Mouse (Mus musculus) C2C12 (cell line): ENCODE measurements at regions not wholly inside any gene's neighbourhood (a gene's known extent, or its start where the extent isn't known, plus 50 kb on each side); places are given as distances from the start of the nearest gene placed in this dataset.

Experiments
- H3K27me3 ChIP-seq: one replicate; pipeline ENCODE4 v1.6.1; 2011; ENCODE audit not compliant: control insufficient read depth, insufficient read depth, insufficient read length
- H3K36me3 ChIP-seq: one replicate; pipeline ENCODE4 v1.6.1; 2011; ENCODE audit not compliant: control insufficient read depth, insufficient read depth
- H3K4me3 ChIP-seq: one replicate; pipeline ENCODE4 v1.5.1; 2011; ENCODE audit warnings: mild to moderate bottlenecking, control low read depth; ENCODE audit not compliant: poor library complexity, insufficient read depth, severe bottlenecking
- H3K79me2 ChIP-seq: one replicate; pipeline ENCODE4 v1.6.1; 2011; ENCODE audit not compliant: control insufficient read depth, insufficient read depth
- H3K79me3 ChIP-seq: one replicate; pipeline ENCODE4 v1.6.1; 2011; ENCODE audit warnings: low read depth, control low read depth
- H3ac ChIP-seq: one replicate; pipeline ENCODE3; 2011; ENCODE audit warnings: low read depth; ENCODE audit not compliant: control insufficient read depth, insufficient read length
- CEBPB ChIP-seq: IDR thresholded peaks from one replicate; pipeline ENCODE4 v1.6.1; 2011; ENCODE audit warnings: low read depth, mild to moderate bottlenecking, control low read depth, moderate library complexity
- CTCF ChIP-seq: IDR thresholded peaks from one replicate; pipeline ENCODE4 v1.5.1; 2011; ENCODE audit not compliant: control insufficient read depth, insufficient read depth, insufficient read length
- FOSL1 ChIP-seq: IDR thresholded peaks from one replicate; pipeline ENCODE4 v1.8.0; 2011; ENCODE audit warnings: mild to moderate bottlenecking, low read length; ENCODE audit not compliant: poor library complexity, insufficient read depth, severe bottlenecking
- MAX ChIP-seq: IDR thresholded peaks from one replicate; pipeline ENCODE4 v1.6.1; 2011; ENCODE audit warnings: mild to moderate bottlenecking, control low read depth
- MYOD1 ChIP-seq: IDR thresholded peaks from one replicate; pipeline ENCODE4 v1.6.1; 2011; ENCODE audit warnings: low read depth; ENCODE audit not compliant: control insufficient read depth, insufficient read length
- MYOG ChIP-seq: IDR thresholded peaks from one replicate; pipeline ENCODE4 v1.6.1; 2011; ENCODE audit not compliant: control insufficient read depth, insufficient read length; ENCODE audit errors: extremely low read depth
- USF1 ChIP-seq: IDR thresholded peaks from one replicate; pipeline ENCODE4 v1.6.1; 2011; ENCODE audit warnings: low read depth, mild to moderate bottlenecking, control low read depth, moderate library complexity

DNA sequence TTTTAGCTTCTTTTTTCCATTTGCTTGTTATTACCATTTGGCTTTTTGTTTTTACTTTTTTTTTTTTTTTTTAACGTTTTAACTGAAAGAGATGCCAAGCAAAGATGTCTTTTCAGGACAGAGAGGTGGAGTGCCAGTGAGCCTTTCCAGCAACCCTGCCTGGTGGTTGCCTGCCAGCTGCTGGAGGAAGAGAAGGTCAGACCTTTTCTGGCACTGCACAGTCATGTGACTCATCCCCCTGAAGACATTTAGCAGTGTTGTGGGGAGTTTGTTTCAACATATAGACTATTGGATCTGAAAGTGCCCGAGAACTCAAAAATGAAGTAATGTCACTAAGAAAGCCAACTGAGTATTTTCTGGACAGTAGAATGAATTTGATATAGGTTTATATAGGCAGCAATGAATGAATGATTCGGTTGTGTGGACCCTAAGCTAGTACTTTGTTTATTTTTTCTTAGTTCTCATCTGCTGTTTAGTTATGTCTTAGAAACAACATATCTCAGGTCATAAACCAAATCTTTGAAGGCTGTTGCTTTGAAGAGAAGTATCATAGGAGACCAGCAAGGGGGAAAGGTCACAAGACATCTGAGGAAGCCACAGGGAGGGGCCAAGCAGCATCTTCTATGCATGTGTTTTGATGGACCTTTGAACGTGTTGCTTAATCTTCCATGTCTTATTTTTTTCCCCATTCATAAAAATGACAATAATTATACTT lies 604.2 kb downstream of the Ptprc start:
- Histone ChIP-seq H3K36me3 (no peaks in the 10 kb centered on the region), H3K79me2 (no peaks in the 10 kb centered on the region), H3K27me3 (no peaks in the 10 kb centered on the region), H3K79me3 (no peaks in the 10 kb centered on the region), H3ac (no peak overlapping the region), H3K4me3 (no peak overlapping the region)
- no peak for TF ChIP-seq CEBPB
- TF ChIP-seq USF1: peak; percentile 52
- TF ChIP-seq MAX: no peak
- no peak for TF ChIP-seq MYOD1
- TF ChIP-seq FOSL1: no peak
- TF ChIP-seq MYOG: no peak
- no peak for TF ChIP-seq CTCF

DNA sequence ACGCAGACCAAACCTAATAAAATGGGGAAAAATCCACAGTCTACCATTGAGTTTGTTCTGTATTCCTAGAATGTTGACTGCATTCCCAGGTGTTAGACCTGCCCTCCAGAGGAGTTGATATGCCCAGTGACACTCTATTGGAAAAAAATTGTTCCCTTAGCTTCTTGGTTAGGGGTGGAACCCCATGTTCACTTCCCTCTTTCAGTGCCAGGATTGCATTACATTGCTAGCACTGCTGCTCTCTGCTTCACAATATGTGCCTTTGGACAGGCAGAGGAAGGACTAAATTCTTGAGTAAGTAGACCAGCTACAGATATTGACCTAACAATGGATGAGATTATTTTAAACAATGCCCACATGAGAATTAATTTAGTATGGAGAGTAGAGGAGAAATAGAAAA lies 607.3 kb upstream of the Nr5a2 start:
- no peak overlapping the region for H3K4me3 ChIP-seq
- no peaks in the 10 kb centered on the region for H3K79me2 ChIP-seq
- H3K36me3 ChIP-seq: no peaks in the 10 kb centered on the region
- H3ac ChIP-seq: no peak overlapping the region
- TF ChIP-seq USF1 (no peak), MYOD1 (no peak), MAX (no peak), FOSL1 (no peak), MYOG (no peak), CTCF (no peak), CEBPB (no peak)
- H3K79me3 ChIP-seq: no peaks in the 10 kb centered on the region
- H3K27me3 ChIP-seq: no peaks in the 10 kb centered on the region

DNA sequence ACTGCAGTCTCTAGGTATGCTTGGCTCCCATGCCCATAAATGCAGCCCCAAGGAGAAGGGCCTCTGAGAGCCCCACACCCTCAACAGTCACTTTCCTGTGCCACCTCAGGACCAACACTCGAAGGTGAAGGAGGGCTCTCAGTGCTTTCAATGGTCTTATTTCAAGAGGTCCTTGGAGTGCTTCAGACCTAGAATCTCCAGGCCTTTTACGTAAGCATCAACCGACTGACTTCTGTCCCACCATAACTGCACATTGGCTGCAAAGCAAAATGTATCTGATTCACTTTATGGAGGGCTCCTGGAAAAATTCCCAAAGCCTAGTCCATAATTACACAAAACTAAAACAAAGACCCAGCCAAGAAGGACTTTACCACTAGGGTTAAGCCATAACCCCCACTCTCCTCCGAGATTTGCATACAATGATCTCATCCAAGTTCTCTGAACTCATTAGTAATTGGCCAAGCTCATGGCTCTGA lies 605.4 kb upstream of the Nr5a2 start:
- no peaks in the 10 kb centered on the region for H3K36me3 ChIP-seq
- H3K79me2 ChIP-seq: no peaks in the 10 kb centered on the region
- no peaks in the 10 kb centered on the region for H3K27me3 ChIP-seq
- no peak overlapping the region for H3K4me3 ChIP-seq
- TF ChIP-seq MYOG (no peak), MYOD1 (no peak), FOSL1 (no peak), USF1 (no peak), CEBPB (no peak)
- no peaks in the 10 kb centered on the region for H3K79me3 ChIP-seq
- no peak overlapping the region for H3ac ChIP-seq

DNA sequence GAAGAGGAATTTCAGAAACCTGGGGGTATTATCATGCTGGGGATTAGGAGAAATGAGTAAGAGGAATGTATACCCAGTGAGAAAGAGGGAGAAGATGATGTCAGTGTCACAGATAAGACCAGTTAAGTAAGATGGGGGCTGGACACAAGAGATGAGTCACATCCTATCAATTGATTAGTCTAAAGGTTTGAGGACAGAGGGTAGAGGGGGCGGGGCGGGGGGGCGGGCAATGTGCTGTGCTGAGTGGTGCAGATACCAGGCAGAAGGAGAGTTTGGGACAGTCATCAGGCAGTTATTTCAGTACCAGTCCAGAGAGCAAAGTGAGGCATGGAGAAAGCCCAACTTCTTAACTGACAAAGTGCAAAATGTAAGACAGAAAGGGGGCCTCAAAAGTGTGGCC lies 601.4 kb upstream of the Nr5a2 start:
- no peak overlapping the region for H3ac ChIP-seq
- H3K4me3 ChIP-seq: no peak overlapping the region
- H3K79me2 ChIP-seq: no peaks in the 10 kb centered on the region
- no peaks in the 10 kb centered on the region for H3K27me3 ChIP-seq
- no peaks in the 10 kb centered on the region for H3K79me3 ChIP-seq
- TF ChIP-seq USF1 (no peak), CTCF (no peak), MAX (no peak), CEBPB (no peak), MYOD1 (no peak), MYOG (no peak), FOSL1 (no peak)
- H3K36me3 ChIP-seq: no peaks in the 10 kb centered on the region

DNA sequence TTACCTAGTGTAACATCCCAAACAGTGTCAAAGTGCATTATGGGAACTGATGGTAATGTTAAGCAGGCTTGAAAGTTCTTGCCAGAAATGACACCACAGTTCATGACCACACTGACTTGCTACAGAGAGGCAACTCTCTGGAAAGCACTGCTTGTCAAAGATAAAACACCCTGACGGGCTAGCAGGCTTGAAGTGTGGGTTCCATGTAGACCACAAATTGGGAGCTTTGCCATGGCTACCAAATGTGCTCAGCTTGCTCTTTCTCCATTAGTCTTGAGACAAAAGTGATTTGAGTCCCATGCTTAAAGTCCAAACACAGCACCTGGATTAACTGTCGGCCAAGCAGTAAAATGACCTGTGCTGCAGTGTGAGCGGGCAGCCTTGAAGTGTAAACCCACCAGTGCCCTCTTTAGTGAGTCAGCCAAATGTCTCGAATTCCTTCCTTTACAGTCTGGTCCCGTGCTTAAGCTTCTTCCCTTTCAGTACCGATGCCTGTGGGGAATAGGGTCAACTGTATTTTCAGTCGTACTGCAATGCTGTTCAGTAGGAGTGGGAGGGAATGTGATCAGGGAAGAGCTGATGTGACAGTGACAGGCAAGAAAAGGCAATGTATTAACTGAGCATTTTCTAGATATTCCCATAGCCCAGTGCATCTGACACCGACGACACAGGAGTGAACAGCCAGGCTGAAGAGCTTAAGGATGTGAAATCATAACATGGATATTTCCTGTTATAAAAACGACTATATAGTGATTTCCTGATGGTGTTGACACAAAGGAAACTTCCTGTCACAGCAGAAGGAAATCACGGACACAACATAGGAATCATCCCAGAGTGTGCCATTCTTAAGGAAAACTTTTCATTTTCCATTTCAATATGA lies 600.4 kb upstream of the Nr5a2 start:
- H3ac ChIP-seq: no peak overlapping the region
- H3K36me3 ChIP-seq: no peaks in the 10 kb centered on the region
- H3K79me2 ChIP-seq: no peaks in the 10 kb centered on the region
- H3K4me3 ChIP-seq: no peak overlapping the region
- H3K79me3 ChIP-seq: no peaks in the 10 kb centered on the region
- H3K27me3 ChIP-seq: no peaks in the 10 kb centered on the region
- TF ChIP-seq CTCF (no peak), USF1 (no peak), FOSL1 (no peak), MYOG (no peak), MAX (no peak), CEBPB (no peak), MYOD1 (no peak)
